Mouse (Mus musculus) intestine, embryonic 14.5 days (tissue): Measurements from ENCODE around the gene Lrfn2. TPM values are rescaled to one million over a fixed set of nuclear protein-coding genes. Genes with fewer than 3 reads are reported as not detected.

Experiments
- ATAC-seq: fragments of 200-750 bp; cut with Nextera tagmentation; replicated peaks from 2 replicates; pipeline ENCODE4 v1.8.0; 2017; ENCODE audit warnings: low read depth, moderate number of reproducible peaks, moderate TSS enrichment, moderate library complexity; ENCODE audit not compliant: low FRiP score, low TSS enrichment
- DNase-seq: peaks from one replicate; pipeline ENCODE4 v3.0.0-alpha.2; 2018; ENCODE audit warnings: low spot score
- H3K27ac ChIP-seq: fragments of 300-500 bp; sonication (generic); 2 replicates; pipeline ENCODE4 v1.5.1; 2014; ENCODE audit warnings: low read depth, mild to moderate bottlenecking, control low read depth
- H3K27me3 ChIP-seq: fragments of 300-500 bp; sonication (generic); replicated peaks from 2 replicates; pipeline ENCODE4 v1.6.1; 2014; ENCODE audit warnings: low read length, control low read depth; ENCODE audit not compliant: control insufficient read depth, insufficient read depth
- H3K36me3 ChIP-seq: fragments of 300-500 bp; sonication (generic); 2 replicates; pipeline ENCODE4 v1.6.1; 2014; ENCODE audit warnings: low read length, control low read depth; ENCODE audit not compliant: control insufficient read depth, insufficient read depth
- H3K4me1 ChIP-seq: fragments of 300-500 bp; sonication (generic); replicated peaks from 2 replicates; pipeline ENCODE4 v1.6.1; 2014; ENCODE audit warnings: low read length, control low read depth, mixed read lengths; ENCODE audit not compliant: control insufficient read depth, insufficient read depth
- H3K4me2 ChIP-seq: fragments of 300-500 bp; sonication (generic); 2 replicates; pipeline ENCODE4 v1.6.1; 2014; ENCODE audit warnings: low read length
- H3K4me3 ChIP-seq: fragments of 300-500 bp; sonication (generic); 2 replicates; pipeline ENCODE4 v1.5.1; 2014; ENCODE audit warnings: low read depth, low read length, control low read depth, mixed read lengths
- H3K9ac ChIP-seq: fragments of 300-500 bp; sonication (generic); 2 replicates; pipeline ENCODE4 v1.6.1; 2014; ENCODE audit warnings: mild to moderate bottlenecking, low read length
- H3K9me3 ChIP-seq: fragments of 300-500 bp; sonication (generic); 2 replicates; pipeline ENCODE4 v1.6.1; 2016; ENCODE audit warnings: low read length, control low read depth; ENCODE audit not compliant: control insufficient read depth
- WGBS: fragments of 180-500 bp; shearing (Covaris S2); extraction: QIAGEN DNeasy Blood & Tissue Kit; methylation state at CpG from one replicate; pipeline ENCODE4 v1.1.7; 2014; 5-methylcytosine and 5-hydroxymethylcytosine counted together
- polyA plus RNA-seq: library from polyadenylated mRNA; unstranded; fragments of >200 nt; fragmentation: Nextera tagmentation; extraction: Ambion mirVana; gene quantifications from 2 replicates; pipeline ENCODE4 v1.2.1, GENCODE M21; 2014

The Lrfn2 gene
- 0.61 and 0.69 TPM in 2 replicates for polyA plus RNA-seq

GRCm38 (mm10) chr17:48931621-48932405 is at the start of gene Lrfn2:
Gene Lrfn2 (plus strand): TSS chr17:48932379.
- ATAC-seq (peak; percentile 95), DNase-seq (peak; percentile 96)
- Histone ChIP-seq H3K9me3 (no peaks in the 10 kb centered on the region), H3K27me3 (peaks cover 24% of the 10 kb centered on the region), H3K4me2 (peak within 1 kb of the TSS; percentile 74), H3K9ac (peak within 1 kb of the TSS; percentile 58), H3K4me3 (peak within 1 kb of the TSS; percentile 49), H3K27ac (no peak within 1 kb of the TSS), H3K36me3 (no peaks in the 10 kb centered on the region), H3K4me1 (0 out of 2 replicates have a peak, but pooled peaks cover 3% of the 10 kb centered on the region)
- under 1% methylated on average over 55 of the region's 56 CpGs for WGBS

GRCm38 (mm10) chr17:48887472-48888385 is 44.5 kb upstream of the Lrfn2 start:
- DNase-seq = no peak
- Histone ChIP-seq H3K4me3 (no peak overlapping the region), H3K4me2 (no peak overlapping the region), H3K4me1 (no peaks in the 10 kb centered on the region), H3K36me3 (no peaks in the 10 kb centered on the region), H3K9me3 (no peaks in the 10 kb centered on the region), H3K27ac (no peak overlapping the region), H3K27me3 (no peaks in the 10 kb centered on the region), H3K9ac (no peak overlapping the region)
- 41% methylated on average over 8 of the region's 8 CpGs for WGBS
- no peak for ATAC-seq

- Histone ChIP-seq H3K4me1 (no peaks in the 10 kb centered on the region), H3K9ac (no peak overlapping the region)
- ATAC-seq = no peak
Observed at GRCm38 (mm10) chr17:48905286-48906040, 26.7 kb upstream of the Lrfn2 start.

GRCm38 (mm10) chr17:48913437-48913836 is 18.7 kb upstream of the Lrfn2 start:
- DNase-seq (peak; percentile 77), ATAC-seq (no peak)
- no peak overlapping the region for H3K4me3 ChIP-seq
- no peaks in the 10 kb centered on the region for H3K36me3 ChIP-seq
- H3K9me3 ChIP-seq = no peaks in the 10 kb centered on the region
- no peak overlapping the region for H3K27ac ChIP-seq
- H3K4me1 ChIP-seq = no peaks in the 10 kb centered on the region
- H3K27me3 ChIP-seq = no peaks in the 10 kb centered on the region
- H3K4me2 ChIP-seq = no peak overlapping the region
- 43% methylated on average over 6 of the region's 6 CpGs for WGBS
- H3K9ac ChIP-seq = no peak overlapping the region

More at GRCm38 (mm10) chr17:48905286-48906040, 26.7 kb upstream of the Lrfn2 start:
- 61% methylated on average over 4 of the region's 4 CpGs for WGBS
- H3K27me3 ChIP-seq = no peaks in the 10 kb centered on the region
- H3K36me3 ChIP-seq = no peaks in the 10 kb centered on the region
- DNase-seq = no peak
- no peak overlapping the region for H3K4me2 ChIP-seq
- no peak overlapping the region for H3K4me3 ChIP-seq
- no peak overlapping the region for H3K27ac ChIP-seq
- no peaks in the 10 kb centered on the region for H3K9me3 ChIP-seq

- DNase-seq = peak; percentile 85
- Histone ChIP-seq H3K4me1 (no peaks in the 10 kb centered on the region), H3K27me3 (no peaks in the 10 kb centered on the region), H3K4me3 (no peak overlapping the region), H3K36me3 (no peaks in the 10 kb centered on the region), H3K9ac (no peak overlapping the region), H3K9me3 (no peaks in the 10 kb centered on the region), H3K4me2 (no peak overlapping the region), H3K27ac (no peak overlapping the region)
- 12% methylated on average over 11 of the region's 11 CpGs for WGBS
- no peak for ATAC-seq
Observed at GRCm38 (mm10) chr17:48917411-48917810, 14.8 kb upstream of the Lrfn2 start.

- 90% methylated on average over 3 of the region's 3 CpGs for WGBS
- Histone ChIP-seq H3K36me3 (no peaks in the 10 kb centered on the region), H3K27ac (no peak overlapping the region), H3K9ac (no peak overlapping the region), H3K4me3 (no peak overlapping the region), H3K9me3 (no peaks in the 10 kb centered on the region), H3K27me3 (no peaks in the 10 kb centered on the region), H3K4me1 (no peaks in the 10 kb centered on the region), H3K4me2 (no peak overlapping the region)
- ATAC-seq (no peak), DNase-seq (no peak)
Observed at GRCm38 (mm10) chr17:48918458-48918857, 13.7 kb upstream of the Lrfn2 start.

GRCm38 (mm10) chr17:48922905-48923304 is 9.3 kb upstream of the Lrfn2 start:
- no peaks in the 10 kb centered on the region for H3K36me3 ChIP-seq
- peaks cover 3% of the 10 kb centered on the region; the same call in 1 of the 2 replicates for H3K9me3 ChIP-seq
- no peaks in the 10 kb centered on the region for H3K4me1 ChIP-seq
- H3K4me2 ChIP-seq = no peak overlapping the region
- H3K27me3 ChIP-seq = no peaks in the 10 kb centered on the region; the same call in 1 of the 2 replicates
- no peak overlapping the region for H3K4me3 ChIP-seq
- H3K27ac ChIP-seq = no peak overlapping the region
- 91% methylated on average over 2 of the region's 2 CpGs for WGBS
- DNase-seq (no peak), ATAC-seq (no peak)
- no peak overlapping the region for H3K9ac ChIP-seq

GRCm38 (mm10) chr17:48925426-48925825 is 6.8 kb upstream of the Lrfn2 start:
- H3K4me1 ChIP-seq = no peaks in the 10 kb centered on the region
- no peak overlapping the region for H3K9ac ChIP-seq
- peaks cover 3% of the 10 kb centered on the region; the same call in 1 of the 2 replicates for H3K9me3 ChIP-seq
- ATAC-seq = no peak
- 38% methylated on average over 9 of the region's 9 CpGs for WGBS
- no peaks in the 10 kb centered on the region for H3K36me3 ChIP-seq
- H3K4me2 ChIP-seq = no peak overlapping the region
- no peak overlapping the region for H3K4me3 ChIP-seq
- H3K27me3 ChIP-seq = peaks cover 2% of the 10 kb centered on the region; the same call in 1 of the 2 replicates
- no peak for DNase-seq
- H3K27ac ChIP-seq = no peak overlapping the region
